Mouse (Mus musculus): ENCODE measurements at regions not wholly inside any gene's neighbourhood (a gene's known extent, or its start where the extent isn't known, plus 50 kb on each side); places are given as distances from the start of the nearest gene placed in this dataset.

DNA sequence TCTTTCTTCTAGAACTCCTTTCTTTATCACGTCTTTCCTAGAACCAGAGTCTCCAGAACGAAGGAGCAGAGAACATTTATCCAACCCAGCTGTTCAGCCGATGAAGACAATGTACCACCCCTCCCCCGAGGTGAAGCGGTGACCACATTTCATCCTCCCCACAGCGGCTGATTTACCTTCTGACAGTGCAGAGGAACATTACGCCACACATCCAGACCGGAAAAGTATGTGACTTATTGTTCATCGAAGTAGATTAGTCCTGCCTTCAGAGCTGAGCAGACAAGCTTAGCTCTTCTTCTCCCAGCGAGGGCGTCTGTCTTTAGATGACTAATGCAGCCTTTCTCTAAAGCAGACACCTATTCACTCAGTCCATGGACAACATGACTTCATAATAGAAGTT, 264.2 kb upstream of the Mpped2 start:
- TF ChIP-seq CTCF (IDR thresholded peaks at IDR 0.05; ENCODE audit: low read depth) (no peak), EP300 (IDR thresholded peaks at IDR 0.05; ENCODE audit: low read depth) (no peak)
